Mouse (Mus musculus): ENCODE measurements around the gene Dpf3. TPM values are rescaled to one million over a fixed set of nuclear protein-coding genes. Genes with fewer than 3 reads are reported as not detected.

The Dpf3 gene
- 7.4 and 8.6 TPM in 2 replicates for polyA plus RNA-seq (2015; fragmentation: Nextera tagmentation; extraction: Ambion mirVana)

DNA sequence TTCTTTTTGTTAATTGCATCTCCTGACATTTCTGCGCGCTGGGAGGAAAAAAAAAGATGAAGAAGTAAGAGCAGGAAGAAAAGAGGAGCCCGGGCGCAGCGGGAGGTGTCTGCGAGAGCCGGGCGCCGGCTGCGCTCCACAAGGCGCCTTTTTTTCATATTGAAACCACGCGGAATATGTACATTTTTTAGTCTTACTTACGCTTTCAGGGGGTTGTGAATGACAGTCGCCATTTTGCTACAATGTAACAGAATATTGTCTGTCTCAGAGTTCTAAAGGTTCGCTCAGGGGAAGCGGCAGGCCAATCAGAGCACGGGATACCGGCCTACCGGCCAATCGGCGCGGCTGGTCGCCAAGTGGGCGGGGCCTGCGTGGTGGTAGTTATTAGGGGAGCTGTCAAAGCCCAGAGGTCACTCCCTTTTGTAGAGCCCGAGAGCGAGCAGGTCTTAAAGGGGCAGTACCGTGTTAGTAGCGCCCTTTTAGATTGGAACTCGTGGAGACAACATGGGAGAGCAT lies at the start of gene Dpf3:
Gene Dpf3 (minus strand): TSS at position 241 of the 516 bp plus-strand sequence.

DNA sequence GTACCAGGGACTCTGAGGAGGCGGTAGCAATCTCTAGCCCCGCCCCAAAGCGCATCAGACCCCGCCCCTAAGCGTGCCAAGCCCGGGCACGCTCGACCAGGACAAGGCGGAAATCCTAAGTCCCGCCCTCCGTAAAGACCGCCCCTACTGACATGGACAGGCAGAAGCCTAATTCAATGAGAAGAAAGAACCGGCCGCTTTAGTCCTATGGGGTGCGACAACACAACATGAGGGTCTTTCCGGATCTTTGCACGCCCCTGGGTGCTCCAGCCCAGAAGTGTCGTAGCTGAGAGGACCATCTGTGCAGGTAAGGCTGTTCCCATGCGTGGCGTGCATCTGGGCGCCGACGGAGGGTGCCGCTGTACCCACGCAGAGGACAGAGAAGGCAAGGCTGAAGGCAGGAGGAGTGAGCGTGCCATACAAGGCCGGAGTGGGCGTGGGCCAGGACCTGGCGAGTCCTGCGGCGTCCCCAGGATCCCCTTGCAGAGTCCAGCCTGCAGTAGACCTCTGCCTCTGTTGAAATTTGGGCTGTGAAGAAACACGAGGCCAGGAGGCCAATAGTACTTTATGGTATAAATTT lies 32.9 kb upstream of the Dpf3 start, which contains the start of gene Dcaf4:
Gene Dcaf4 (plus strand): TSS at position 156 of the 580 bp plus-strand sequence.

Other genes with a start within 250 kb of the Dpf3 start
- 18.2 and 19.1 TPM in 2 replicates for gene Dcaf4, start 32.8 kb upstream of the Dpf3 start, polyA plus RNA-seq (2015; fragmentation: Nextera tagmentation; extraction: Ambion mirVana)
- 8.8 and 10.5 TPM in 2 replicates for gene Zfyve1, start 109.5 kb upstream of the Dpf3 start, polyA plus RNA-seq (2015; fragmentation: Nextera tagmentation; extraction: Ambion mirVana)
- 180 and 191 TPM in 2 replicates for gene Rbm25, start 143.5 kb upstream of the Dpf3 start, polyA plus RNA-seq (2015; fragmentation: Nextera tagmentation; extraction: Ambion mirVana)
- gene Psen1, start 200.4 kb upstream of the Dpf3 start, polyA plus RNA-seq (2015; fragmentation: Nextera tagmentation; extraction: Ambion mirVana), result 25.9 and 28.4 TPM in 2 replicates

Measured in spleen, postnatal 0 days (tissue).